Mouse (Mus musculus): ENCODE data around the gene Fkbp6. TPM values are rescaled to one million over a fixed set of nuclear protein-coding genes. Genes with fewer than 3 reads are reported as not detected.
A peak's percentile ranks its signal among the peaks of the same experiment; 100 is the strongest.

Gene Fkbp6
- polyA plus RNA-seq, 1 experiment from 2014 or later, result not detected

DNA sequence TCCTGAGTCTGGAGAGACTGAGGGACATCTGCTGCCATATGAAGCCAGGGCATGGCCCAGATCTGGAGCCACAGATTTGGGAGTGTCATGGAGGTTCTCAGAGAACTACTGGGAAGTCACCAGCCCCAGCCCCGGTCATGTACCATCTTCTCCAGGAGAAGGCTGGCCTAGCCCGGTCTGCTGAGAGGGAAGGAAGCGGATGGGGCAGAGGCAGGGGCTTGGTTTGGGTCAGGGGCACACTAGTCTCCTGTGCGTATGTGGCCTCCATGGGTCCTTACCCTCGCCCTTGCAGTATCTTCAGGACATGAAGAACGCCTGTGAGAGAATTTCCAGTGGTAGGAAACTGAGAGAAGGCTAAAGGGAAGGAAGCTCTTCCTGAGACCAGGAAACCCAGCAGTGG, 59.1 kb downstream of the Fkbp6 start:
- 74% methylated on average over 6 of the region's 6 CpGs for WGBS
- Histone ChIP-seq H3K9ac (replicated peaks; ENCODE audit: low read length) (no peak overlapping the region), H3K36me3 (replicated peaks; ENCODE audit: control insufficient read depth, insufficient read depth, low read depth, low read length) (no peaks in the 10 kb centered on the region), H3K4me2 (ENCODE audit: low read depth, low read length) (no peak overlapping the region), H3K27me3 (ENCODE audit: control insufficient read depth, insufficient read depth, low read length) (no peaks in the 10 kb centered on the region), H3K4me1 (ENCODE audit: control insufficient read depth, insufficient read depth, low read length) (no peaks in the 10 kb centered on the region), H3K27ac (replicated peaks; ENCODE audit: low read depth, low read length) (no peak overlapping the region), H3K4me3 (ENCODE audit: low read depth, low read length) (no peak overlapping the region), H3K9me3 (replicated peaks; ENCODE audit: control insufficient read depth, low read length) (no peaks in the 10 kb centered on the region)
- ATAC-seq (replicated peaks; ENCODE audit: insufficient number of reproducible peaks, low FRiP score, low TSS enrichment, low read depth) (no peak), DNase-seq (ENCODE audit: low spot score) (no peak)

DNA sequence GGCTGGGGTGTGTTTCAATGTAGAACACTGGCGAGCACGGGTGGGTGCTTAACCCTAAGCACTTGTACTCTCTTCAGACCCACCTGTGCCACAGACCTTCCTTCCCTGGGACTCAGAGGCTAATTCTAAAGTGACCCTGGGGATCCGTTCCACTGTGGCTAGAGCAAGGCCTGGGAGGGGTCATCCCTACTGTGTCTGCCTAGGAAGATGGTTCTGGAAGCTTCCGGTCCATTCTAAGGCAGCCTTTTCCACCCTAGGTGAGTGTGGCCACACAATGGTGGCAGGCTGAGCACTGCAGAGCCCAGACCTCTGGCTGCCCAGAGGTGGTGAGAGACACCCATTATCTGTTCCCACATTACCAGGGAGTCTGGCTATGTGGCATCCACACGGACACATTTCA, 62.9 kb downstream of the Fkbp6 start:
- H3K9ac ChIP-seq (replicated peaks; ENCODE audit: low read length), result no peak overlapping the region
- H3K4me3 ChIP-seq (ENCODE audit: low read depth, low read length), result no peak overlapping the region
- H3K27me3 ChIP-seq (ENCODE audit: control insufficient read depth, insufficient read depth, low read length), result no peaks in the 10 kb centered on the region
- WGBS, result 74% methylated on average over 5 of the region's 5 CpGs
- H3K4me1 ChIP-seq (ENCODE audit: control insufficient read depth, insufficient read depth, low read length), result no peaks in the 10 kb centered on the region
- no peaks in the 10 kb centered on the region for H3K36me3 ChIP-seq (replicated peaks; ENCODE audit: control insufficient read depth, insufficient read depth, low read depth, low read length)
- no peak overlapping the region for H3K27ac ChIP-seq (replicated peaks; ENCODE audit: low read depth, low read length)
- no peak overlapping the region for H3K4me2 ChIP-seq (ENCODE audit: low read depth, low read length)
- no peaks in the 10 kb centered on the region for H3K9me3 ChIP-seq (replicated peaks; ENCODE audit: control insufficient read depth, low read length)
- ATAC-seq (replicated peaks; ENCODE audit: insufficient number of reproducible peaks, low FRiP score, low TSS enrichment, low read depth), result no peak
- no peak for DNase-seq (ENCODE audit: low spot score)

DNA sequence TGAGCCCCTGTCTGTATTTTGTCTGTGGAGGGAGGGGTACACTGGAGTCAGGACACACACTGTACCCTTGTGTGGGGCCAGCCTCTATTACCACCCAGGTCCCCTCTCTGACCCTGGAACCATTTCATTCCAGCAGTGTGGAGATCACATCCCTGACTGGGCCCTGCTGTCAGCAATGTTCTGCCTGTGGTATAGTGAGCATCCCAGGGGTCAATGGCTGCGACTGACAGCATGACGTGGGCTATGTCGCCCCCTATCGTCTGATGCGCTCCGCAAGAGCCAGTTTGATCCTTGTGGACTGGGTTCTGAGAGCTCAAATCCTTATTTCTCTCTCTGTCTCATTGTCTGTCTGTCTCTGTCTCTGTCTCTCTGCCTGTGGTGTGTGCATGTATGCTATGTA, 63.7 kb downstream of the Fkbp6 start:
- no peaks in the 10 kb centered on the region for H3K36me3 ChIP-seq (replicated peaks; ENCODE audit: control insufficient read depth, insufficient read depth, low read depth, low read length)
- H3K27ac ChIP-seq (replicated peaks; ENCODE audit: low read depth, low read length), result no peak overlapping the region
- H3K4me1 ChIP-seq (ENCODE audit: control insufficient read depth, insufficient read depth, low read length), result no peaks in the 10 kb centered on the region
- H3K4me3 ChIP-seq (ENCODE audit: low read depth, low read length), result no peak overlapping the region
- DNase-seq (ENCODE audit: low spot score) (peak; percentile 89), ATAC-seq (replicated peaks; ENCODE audit: insufficient number of reproducible peaks, low FRiP score, low TSS enrichment, low read depth) (peak; percentile 76)
- no peak overlapping the region for H3K4me2 ChIP-seq (ENCODE audit: low read depth, low read length)
- no peaks in the 10 kb centered on the region for H3K9me3 ChIP-seq (replicated peaks; ENCODE audit: control insufficient read depth, low read length)
- H3K27me3 ChIP-seq (ENCODE audit: control insufficient read depth, insufficient read depth, low read length), result no peaks in the 10 kb centered on the region
- H3K9ac ChIP-seq (replicated peaks; ENCODE audit: low read length), result no peak overlapping the region
- under 1% methylated on average over 6 of the region's 6 CpGs for WGBS

DNA sequence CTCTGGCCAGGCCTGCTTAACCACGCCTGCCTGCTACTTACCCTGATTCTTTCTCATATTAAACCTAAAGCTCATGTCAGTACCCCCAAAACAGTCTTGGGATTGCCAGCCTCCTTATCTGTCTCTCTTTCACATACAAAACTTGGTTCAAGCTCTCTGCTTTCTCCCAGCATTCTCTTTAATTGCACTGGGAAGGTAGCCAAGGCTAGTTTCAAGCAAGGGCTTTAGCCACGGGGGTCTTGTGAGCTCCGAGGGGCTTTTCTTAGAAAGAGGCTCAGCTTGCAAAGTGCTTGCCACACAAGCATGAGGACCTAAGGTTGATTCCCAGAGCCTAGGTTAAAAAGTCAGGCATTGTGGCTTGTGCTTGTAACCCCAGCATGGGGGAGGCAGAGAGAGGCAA, 64.6 kb downstream of the Fkbp6 start:
- Histone ChIP-seq H3K27me3 (ENCODE audit: control insufficient read depth, insufficient read depth, low read length) (no peaks in the 10 kb centered on the region), H3K27ac (replicated peaks; ENCODE audit: low read depth, low read length) (no peak overlapping the region), H3K36me3 (replicated peaks; ENCODE audit: control insufficient read depth, insufficient read depth, low read depth, low read length) (no peaks in the 10 kb centered on the region), H3K9me3 (replicated peaks; ENCODE audit: control insufficient read depth, low read length) (no peaks in the 10 kb centered on the region), H3K4me2 (ENCODE audit: low read depth, low read length) (no peak overlapping the region), H3K4me1 (ENCODE audit: control insufficient read depth, insufficient read depth, low read length) (no peaks in the 10 kb centered on the region), H3K4me3 (ENCODE audit: low read depth, low read length) (no peak overlapping the region), H3K9ac (replicated peaks; ENCODE audit: low read length) (no peak overlapping the region)
- ATAC-seq (replicated peaks; ENCODE audit: insufficient number of reproducible peaks, low FRiP score, low TSS enrichment, low read depth), result no peak
- DNase-seq (ENCODE audit: low spot score), result no peak
- 79% methylated on average over 3 of the region's 3 CpGs for WGBS

DNA sequence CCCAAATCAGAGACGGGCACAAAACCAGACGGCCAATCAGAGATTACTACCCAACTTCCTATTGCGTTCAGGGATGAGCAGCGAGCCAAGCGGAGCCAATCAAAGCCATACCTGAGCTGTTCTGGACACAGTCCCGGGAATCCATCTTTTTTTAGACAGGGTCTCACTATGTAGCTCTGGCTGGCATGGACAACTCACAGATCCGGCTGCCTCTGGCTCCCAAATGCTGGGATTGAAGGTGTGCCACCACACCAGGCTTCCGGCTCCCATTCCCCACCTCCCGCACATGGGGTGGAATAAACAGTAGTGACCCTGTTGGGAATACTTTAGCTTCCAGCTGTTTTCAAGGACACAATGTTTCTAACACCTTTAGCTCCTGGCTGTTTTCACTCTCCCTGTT, 69.6 kb downstream of the Fkbp6 start:
- H3K9me3 ChIP-seq (replicated peaks; ENCODE audit: control insufficient read depth, low read length), result no peaks in the 10 kb centered on the region
- no peak overlapping the region for H3K27ac ChIP-seq (replicated peaks; ENCODE audit: low read depth, low read length)
- no peak overlapping the region for H3K4me3 ChIP-seq (ENCODE audit: low read depth, low read length)
- H3K9ac ChIP-seq (replicated peaks; ENCODE audit: low read length), result no peak overlapping the region
- no peaks in the 10 kb centered on the region for H3K27me3 ChIP-seq (ENCODE audit: control insufficient read depth, insufficient read depth, low read length)
- H3K4me2 ChIP-seq (ENCODE audit: low read depth, low read length), result no peak overlapping the region
- 0 out of 2 replicates have a peak, but pooled peaks cover 3% of the 10 kb centered on the region for H3K4me1 ChIP-seq (ENCODE audit: control insufficient read depth, insufficient read depth, low read length)
- no peaks in the 10 kb centered on the region for H3K36me3 ChIP-seq (replicated peaks; ENCODE audit: control insufficient read depth, insufficient read depth, low read depth, low read length)
- ATAC-seq (replicated peaks; ENCODE audit: insufficient number of reproducible peaks, low FRiP score, low TSS enrichment, low read depth) (no peak), DNase-seq (ENCODE audit: low spot score) (no peak)
- 80% methylated on average over 9 of the region's 9 CpGs for WGBS

DNA sequence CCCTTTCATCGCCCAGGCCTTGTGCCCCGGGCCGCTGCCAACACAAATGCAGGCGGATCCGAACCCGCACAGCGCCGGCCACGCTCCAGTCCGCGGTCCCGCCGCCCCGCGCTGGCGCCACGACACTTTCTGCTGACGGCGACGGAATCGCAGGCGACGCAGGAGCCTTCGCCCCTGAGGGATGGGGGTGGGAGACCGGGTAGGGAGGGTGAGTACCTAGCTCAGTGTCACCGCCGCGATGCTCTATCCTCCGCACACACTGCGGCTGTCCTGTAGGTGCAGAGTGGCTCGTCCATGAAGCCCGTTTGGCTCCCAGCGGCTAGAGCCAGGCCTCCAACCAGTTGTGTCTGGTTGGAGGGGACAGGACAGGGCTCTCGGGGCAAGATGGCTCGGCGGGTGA, 73.2 kb downstream of the Fkbp6 start:
- H3K4me3 ChIP-seq (ENCODE audit: low read depth, low read length), result peak overlapping the region; percentile 15; the same call in 1 of the 2 replicates
- no peaks in the 10 kb centered on the region for H3K27me3 ChIP-seq (ENCODE audit: control insufficient read depth, insufficient read depth, low read length)
- H3K9ac ChIP-seq (replicated peaks; ENCODE audit: low read length), result peak overlapping the region; percentile 52
- H3K4me2 ChIP-seq (ENCODE audit: low read depth, low read length), result peak overlapping the region; percentile 44
- ATAC-seq (replicated peaks; ENCODE audit: insufficient number of reproducible peaks, low FRiP score, low TSS enrichment, low read depth) (no peak), DNase-seq (ENCODE audit: low spot score) (peak; percentile 22)
- H3K9me3 ChIP-seq (replicated peaks; ENCODE audit: control insufficient read depth, low read length), result no peaks in the 10 kb centered on the region
- H3K36me3 ChIP-seq (replicated peaks; ENCODE audit: control insufficient read depth, insufficient read depth, low read depth, low read length), result no peaks in the 10 kb centered on the region
- no peak overlapping the region for H3K27ac ChIP-seq (replicated peaks; ENCODE audit: low read depth, low read length)
- H3K4me1 ChIP-seq (ENCODE audit: control insufficient read depth, insufficient read depth, low read length), result 0 out of 2 replicates have a peak, but pooled peaks cover 3% of the 10 kb centered on the region
- WGBS, result 2% methylated on average over 36 of the region's 36 CpGs

DNA sequence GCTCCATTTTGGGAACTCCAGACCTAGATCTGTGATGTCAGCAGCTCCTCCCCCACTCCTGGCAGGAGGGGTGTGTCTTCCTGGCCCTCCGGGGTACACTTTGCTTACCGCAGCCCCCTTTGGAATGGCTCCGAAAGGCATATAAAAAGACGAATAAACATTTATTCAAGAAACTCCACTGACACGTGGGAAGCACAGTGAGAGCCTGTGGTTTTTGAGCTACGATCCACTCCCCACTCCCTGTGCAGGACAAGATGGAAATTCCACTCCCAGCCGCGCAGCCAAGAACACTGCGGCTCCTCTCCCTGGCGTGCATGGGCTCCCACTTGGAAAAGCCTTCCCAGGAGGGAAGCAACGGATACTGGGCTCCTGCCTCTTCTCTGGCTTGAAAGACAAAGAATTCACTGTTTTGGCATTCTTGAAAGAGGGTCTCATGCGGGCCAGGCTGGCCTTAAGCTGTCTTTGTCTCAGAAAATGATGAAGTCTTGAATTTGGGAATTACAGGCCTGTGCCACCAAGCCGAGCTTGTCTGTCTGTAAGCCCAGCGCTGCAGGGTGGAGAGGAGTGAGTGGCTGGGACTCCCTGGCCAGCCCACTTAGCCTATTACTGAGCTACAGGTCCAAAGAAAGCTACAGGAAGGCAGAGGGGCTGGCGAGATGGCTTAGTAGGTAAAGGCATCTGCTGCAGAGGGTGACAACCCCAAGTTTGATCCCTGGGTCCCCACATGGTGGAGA, 75.0 kb downstream of the Fkbp6 start:
- no peak overlapping the region for H3K4me3 ChIP-seq (ENCODE audit: low read depth, low read length)
- 0 out of 2 replicates have a peak, but pooled peaks cover 3% of the 10 kb centered on the region for H3K4me1 ChIP-seq (ENCODE audit: control insufficient read depth, insufficient read depth, low read length)
- 13% methylated on average over 15 of the region's 15 CpGs for WGBS
- no peaks in the 10 kb centered on the region for H3K27me3 ChIP-seq (ENCODE audit: control insufficient read depth, insufficient read depth, low read length)
- ATAC-seq (replicated peaks; ENCODE audit: insufficient number of reproducible peaks, low FRiP score, low TSS enrichment, low read depth) (no peak), DNase-seq (ENCODE audit: low spot score) (peak; percentile 61)
- no peaks in the 10 kb centered on the region for H3K9me3 ChIP-seq (replicated peaks; ENCODE audit: control insufficient read depth, low read length)
- H3K9ac ChIP-seq (replicated peaks; ENCODE audit: low read length), result 0 out of 2 replicates have a peak overlapping the region, but pooled peaks have one; percentile 18
- H3K4me2 ChIP-seq (ENCODE audit: low read depth, low read length), result peak overlapping the region; percentile 24; the same call in 1 of the 2 replicates
- H3K27ac ChIP-seq (replicated peaks; ENCODE audit: low read depth, low read length), result peak overlapping the region; percentile 16; the same call in 1 of the 2 replicates
- H3K36me3 ChIP-seq (replicated peaks; ENCODE audit: control insufficient read depth, insufficient read depth, low read depth, low read length), result no peaks in the 10 kb centered on the region

DNA sequence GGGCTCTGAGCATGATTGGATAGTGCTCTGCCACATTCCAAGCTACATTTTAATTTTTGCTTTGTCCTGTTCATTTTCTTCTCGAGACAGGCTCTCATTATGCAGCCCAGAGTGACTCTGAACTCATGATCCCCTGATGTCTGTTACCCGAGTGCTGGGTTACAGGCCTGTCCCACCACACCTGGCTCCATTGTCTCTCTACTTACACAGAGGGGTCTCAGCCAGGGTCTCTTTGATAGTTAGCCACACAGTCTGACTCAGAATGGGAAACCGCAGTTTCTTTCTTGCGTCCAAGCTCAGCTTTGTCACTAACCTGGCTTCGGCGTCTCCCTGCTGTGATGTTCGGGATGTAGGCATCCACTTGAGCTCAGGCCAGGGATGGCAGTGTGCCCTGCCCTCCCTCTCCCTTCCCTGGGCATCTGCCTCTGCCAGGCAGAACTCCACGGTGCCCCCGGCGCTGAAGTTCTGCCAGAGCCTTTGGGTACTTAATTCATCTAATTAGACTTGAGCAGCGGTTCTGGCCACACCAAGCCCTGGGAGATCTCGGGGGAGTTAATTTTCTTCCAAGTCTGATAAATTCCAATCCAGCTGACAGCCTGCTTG, 78.2 kb downstream of the Fkbp6 start:
- no peak overlapping the region for H3K9ac ChIP-seq (replicated peaks; ENCODE audit: low read length)
- no peaks in the 10 kb centered on the region for H3K27me3 ChIP-seq (ENCODE audit: control insufficient read depth, insufficient read depth, low read length)
- 57% methylated on average over 12 of the region's 12 CpGs for WGBS
- no peaks in the 10 kb centered on the region for H3K36me3 ChIP-seq (replicated peaks; ENCODE audit: control insufficient read depth, insufficient read depth, low read depth, low read length)
- 0 out of 2 replicates have a peak, but pooled peaks cover 3% of the 10 kb centered on the region for H3K4me1 ChIP-seq (ENCODE audit: control insufficient read depth, insufficient read depth, low read length)
- H3K4me3 ChIP-seq (ENCODE audit: low read depth, low read length), result no peak overlapping the region
- no peak overlapping the region for H3K27ac ChIP-seq (replicated peaks; ENCODE audit: low read depth, low read length)
- DNase-seq (ENCODE audit: low spot score) (no peak), ATAC-seq (replicated peaks; ENCODE audit: insufficient number of reproducible peaks, low FRiP score, low TSS enrichment, low read depth) (no peak)
- H3K9me3 ChIP-seq (replicated peaks; ENCODE audit: control insufficient read depth, low read length), result no peaks in the 10 kb centered on the region
- H3K4me2 ChIP-seq (ENCODE audit: low read depth, low read length), result no peak overlapping the region

All from embryonic facial prominence, embryonic 11.5 days (tissue).